Mouse (Mus musculus) monocyte, adult 2 months (primary cell): ENCODE measurements around the gene Ncf1.

Experiments
- DNase-seq, 2 experiments: peaks; one replicate each; pipeline ENCODE4 v3.0.0; 2022; ENCODE audit warnings: low spot score in 2 of 2, low read depth in 1 of 2

Ncf1 gene

GRCm38 (mm10) chr5:134244890-134245289 is 15.5 kb upstream of the Ncf1 start:
- no peak for DNase-seq

- DNase-seq = no peak
Observed at GRCm38 (mm10) chr5:134243661-134244436, 14.4 kb upstream of the Ncf1 start.

DNA sequence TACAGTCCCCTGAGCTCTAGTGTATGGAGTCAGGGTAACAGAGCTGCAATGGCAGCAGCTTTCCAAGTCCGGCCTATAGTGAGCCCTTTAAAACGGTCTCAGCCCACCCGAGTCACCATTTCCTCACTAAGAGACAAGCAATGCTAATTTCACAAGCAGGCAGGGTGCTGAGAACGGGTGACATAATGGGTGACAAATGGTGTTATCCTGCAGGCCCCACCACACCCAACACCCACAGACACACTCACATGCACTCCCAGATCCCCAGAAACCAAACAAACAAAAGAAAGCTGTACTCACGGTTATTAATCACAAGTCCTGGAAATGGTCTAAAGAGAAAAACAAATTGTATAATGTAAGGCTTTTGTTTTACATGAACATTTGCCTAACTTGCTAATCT is 12.4 kb upstream of the Ncf1 start:
- no peak for DNase-seq

DNA sequence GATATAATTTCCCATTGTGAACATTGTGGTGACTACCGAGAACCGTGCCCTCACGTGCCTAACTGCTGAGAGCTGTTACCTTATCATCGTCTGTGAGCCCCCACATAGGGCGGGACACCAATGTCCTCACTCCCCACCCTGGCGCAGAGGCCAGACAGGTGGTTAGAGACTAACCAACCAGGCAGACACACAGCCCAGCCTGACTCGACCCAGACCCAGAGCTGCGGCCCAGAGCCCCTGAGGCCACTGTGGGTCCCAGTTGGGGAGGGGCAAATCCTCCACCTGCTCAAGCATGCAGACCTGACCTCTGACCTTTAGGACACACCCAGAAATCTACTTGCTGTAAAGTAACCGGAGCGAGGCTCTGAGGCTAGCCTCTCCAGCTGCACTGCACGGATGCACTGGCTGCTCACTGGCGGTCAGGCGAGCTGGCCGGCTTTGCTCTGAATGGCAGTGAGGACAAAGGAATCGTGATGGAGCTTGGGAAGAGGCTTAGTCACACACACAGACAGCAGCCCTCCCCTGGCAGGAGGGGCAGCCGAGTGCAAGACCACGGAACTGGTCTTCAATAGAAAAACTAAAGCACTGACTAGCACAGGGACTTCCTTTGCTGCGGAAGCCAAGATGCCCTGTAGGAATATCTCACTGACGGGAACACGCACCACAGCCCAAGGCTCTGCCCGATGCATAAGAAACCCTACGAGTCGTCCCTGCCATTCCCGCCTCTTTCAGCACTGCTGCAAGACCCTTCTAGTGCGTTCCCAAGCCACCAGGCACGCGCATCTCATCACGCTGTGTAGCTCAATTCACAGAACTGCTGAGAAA is 8.7 kb upstream of the Ncf1 start:
- no peak for DNase-seq

- no peak for DNase-seq
Observed at GRCm38 (mm10) chr5:134237508-134237907, 8.1 kb upstream of the Ncf1 start.

- no peak for DNase-seq
Observed at GRCm38 (mm10) chr5:134236796-134237195, 7.4 kb upstream of the Ncf1 start.

GRCm38 (mm10) chr5:134236241-134236640 is 6.8 kb upstream of the Ncf1 start:
- DNase-seq = no peak

- DNase-seq = no peak
Observed at GRCm38 (mm10) chr5:134235111-134235510, 5.7 kb upstream of the Ncf1 start.

GRCm38 (mm10) chr5:134234205-134234604 is 4.8 kb upstream of the Ncf1 start:
- DNase-seq = no peak

- no peak for DNase-seq
Observed at GRCm38 (mm10) chr5:134233244-134233651, 3.8 kb upstream of the Ncf1 start.

DNA sequence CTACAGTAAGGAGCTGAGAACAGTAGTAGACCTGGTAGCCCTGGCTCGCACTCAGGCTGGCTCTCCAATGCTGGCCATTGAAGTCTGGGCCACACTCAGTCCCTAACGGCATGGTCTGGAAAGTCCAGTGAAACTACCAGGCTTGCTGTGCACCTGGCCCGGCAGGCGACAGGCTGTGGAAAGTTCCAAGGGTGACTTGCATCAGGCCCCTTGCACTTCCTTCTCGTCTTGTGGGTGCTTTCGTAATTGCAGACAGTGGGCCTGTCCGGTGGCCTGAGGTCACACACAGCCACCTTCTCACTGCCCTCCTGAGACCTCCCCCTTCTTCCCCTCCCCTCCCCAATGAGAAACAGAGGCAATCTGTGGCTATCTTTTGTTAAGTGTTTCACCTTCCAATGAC is 3.1 kb upstream of the Ncf1 start:
- peak; percentile 72 to 73 for DNase-seq

DNA sequence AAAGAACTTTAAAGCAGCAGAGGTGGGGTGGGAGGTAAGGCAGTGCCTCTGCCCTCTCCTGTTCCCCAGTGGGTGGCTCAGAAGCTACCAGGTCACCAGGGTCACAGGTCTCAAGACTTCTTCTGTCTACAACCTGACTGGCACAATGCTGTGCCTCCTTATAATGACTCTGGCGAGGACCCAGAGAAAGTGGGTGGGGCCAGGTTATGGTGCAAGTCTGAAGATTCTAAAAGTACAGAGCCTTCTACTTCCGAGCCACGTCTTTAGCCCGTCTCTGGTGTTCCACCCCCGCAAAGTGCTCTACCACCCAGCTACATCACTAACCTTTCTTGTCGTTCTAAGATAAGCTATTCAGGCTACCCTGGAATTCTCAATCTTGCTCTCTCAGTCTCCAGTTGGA is 2.7 kb upstream of the Ncf1 start:
- peak; percentile 63 to 74 for DNase-seq

DNA sequence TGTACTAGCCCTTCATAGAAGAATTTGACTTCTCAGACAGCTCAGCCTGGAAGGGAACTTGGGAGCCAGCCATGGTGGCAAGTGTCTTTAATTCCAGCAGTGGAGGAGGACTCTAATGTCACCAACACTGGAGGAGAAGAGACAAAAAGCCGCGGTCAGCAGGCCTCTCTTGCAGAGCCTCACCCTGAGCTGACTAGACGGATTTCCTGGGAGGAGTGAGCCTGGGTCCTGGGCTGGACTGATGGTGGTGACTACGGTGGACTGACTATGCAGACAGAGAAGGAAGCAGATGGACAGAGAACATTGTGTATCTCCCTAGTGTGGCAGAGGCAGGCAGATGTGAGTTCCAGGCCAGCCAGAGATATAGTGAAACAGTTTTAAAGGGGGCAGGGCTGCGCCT is 2.0 kb upstream of the Ncf1 start:
- DNase-seq = peak; percentile 58 to 65

DNA sequence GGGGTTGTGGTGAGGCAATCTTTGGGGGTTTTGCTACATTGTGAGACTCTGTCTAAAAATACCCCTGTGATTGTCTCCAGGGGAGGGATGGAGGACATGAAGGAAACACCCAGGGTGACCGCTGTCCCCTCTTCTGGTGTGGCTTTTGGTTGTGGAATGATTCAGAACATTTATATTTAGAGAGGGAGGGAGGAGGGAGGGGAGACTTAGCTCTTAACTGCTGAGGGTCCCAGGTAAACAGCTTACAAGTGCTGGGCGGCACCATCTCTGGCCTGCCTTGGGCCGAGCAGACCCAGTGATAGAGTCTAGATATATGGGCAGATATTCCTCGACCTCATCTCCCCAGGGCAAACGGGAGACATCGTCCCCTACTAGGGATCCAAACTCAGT is 1.2 kb downstream of the Ncf1 start:
- DNase-seq = no peak

DNA sequence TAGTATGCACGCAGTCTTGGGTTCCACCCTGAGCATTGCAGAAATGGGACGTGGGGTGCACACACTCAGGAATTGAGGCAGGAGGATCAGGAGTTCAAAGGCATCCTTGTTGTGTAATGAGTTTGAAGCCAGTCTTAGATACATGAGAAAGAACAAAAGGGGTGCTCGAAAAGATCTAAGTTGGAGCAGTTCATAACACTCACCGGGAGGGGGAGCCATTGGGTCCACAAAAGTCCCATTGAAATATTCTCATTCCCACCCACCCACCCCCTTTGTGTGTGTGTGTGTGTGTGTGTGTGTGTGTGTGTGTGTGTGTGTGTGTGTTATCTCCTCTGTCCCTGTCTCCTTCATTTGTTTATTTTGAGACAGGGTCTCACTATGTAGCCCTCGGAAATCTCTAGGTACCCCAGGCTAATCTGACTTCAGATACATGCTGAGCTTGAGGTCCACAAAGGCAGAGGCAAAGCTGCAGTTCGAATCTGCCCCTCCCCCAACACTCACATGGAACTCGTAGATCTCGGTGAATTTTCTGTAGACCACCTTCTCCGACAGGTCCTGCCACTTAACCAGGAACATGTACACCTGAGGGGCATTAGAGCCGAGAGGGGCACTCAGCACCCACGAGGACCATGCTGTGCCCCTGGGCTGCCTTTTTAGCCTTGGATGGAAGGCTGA is 1.7 kb downstream of the Ncf1 start:
- DNase-seq = peak in 1 of 2 experiments; percentile 39

GRCm38 (mm10) chr5:134226946-134227345 is 2.5 kb downstream of the Ncf1 start:
- DNase-seq = no peak

DNA sequence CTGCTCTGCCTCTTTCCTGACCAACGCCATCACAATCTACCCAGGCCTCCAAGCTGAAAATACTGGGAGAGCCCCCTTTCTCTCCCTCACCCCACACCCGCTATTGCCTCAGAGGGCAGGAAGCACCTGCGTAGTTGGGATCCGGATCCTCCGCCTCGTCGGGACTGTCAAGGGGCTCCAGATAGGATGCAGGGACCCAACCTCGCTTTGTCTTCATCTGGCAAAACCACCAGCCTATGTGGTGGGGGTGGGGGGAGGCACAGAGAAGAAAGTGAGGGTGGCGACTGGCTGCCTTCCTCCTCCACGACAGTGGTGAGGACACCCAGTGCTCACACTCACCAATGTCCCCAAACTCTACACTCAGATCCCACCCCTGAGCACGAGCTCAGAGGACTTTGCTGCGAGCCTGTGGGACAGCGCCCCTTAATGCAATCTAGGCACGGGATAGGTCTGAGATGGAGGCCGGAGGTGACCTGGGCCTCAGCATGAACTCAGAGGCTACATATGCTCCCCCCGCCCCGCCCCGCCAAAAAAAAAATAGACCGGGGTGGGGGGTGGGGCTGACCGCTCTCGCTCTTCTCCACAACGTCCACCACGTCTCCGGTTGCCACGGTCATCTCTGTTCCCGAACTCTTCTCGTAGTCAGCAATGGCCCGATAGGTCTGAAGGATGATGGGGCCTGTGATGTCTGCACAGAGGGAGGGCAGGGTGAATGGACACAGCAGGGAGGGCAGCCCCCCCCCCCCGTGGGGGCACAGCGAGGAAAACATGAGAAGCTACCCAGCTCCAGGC is 4.1 kb downstream of the Ncf1 start:
- DNase-seq = no peak

GRCm38 (mm10) chr5:134221708-134222150 is 7.7 kb downstream of the Ncf1 start:
- DNase-seq = no peak

DNA sequence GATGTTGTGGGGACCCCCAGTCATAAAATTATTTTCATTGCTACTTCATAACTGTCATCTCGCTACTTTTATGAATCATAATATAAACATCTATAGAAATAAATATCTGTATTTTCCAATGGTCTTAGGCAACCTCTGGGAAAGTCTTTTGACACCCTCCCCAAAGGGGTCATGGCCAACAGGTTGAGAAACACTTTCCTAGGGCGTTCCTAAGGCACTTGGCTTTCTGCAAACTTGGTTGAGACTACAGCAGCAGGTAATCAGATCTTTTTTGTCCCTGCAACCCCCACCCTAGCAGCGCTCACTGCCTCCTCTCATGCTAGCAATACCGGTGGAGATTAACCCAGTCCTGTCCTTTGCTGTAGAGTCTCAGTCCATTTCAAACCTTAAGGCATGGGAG is 8.1 kb downstream of the Ncf1 start:
- DNase-seq = no peak

DNA sequence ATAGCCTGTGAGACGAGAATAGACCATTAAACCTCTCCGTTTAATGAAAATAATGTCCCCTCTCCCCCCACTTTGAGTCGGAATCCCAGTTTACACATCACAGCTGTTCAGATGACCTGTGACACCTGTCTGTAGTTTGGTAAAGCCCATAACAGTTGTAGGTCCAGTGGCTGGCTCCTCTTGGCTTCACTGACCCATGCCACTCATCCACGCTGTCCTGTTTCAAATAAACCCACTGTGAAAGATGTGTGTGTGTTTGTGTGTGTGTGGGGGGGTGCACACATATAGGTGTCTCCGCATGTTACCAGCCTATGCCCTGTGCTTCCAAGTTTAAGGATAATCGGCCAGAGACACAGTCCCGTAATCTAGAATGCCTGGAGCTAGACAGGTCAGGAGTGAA is 11.5 kb downstream of the Ncf1 start:
- DNase-seq = no peak
